Mouse (Mus musculus) lung, embryonic 16.5 days (tissue): ENCODE measurements around the gene Gm48551. TPM values are rescaled to one million over a fixed set of nuclear protein-coding genes. Genes with fewer than 3 reads are reported as not detected.
A peak's percentile ranks its signal among the peaks of the same experiment; 100 is the strongest.

Experiments
- ATAC-seq: fragments of 200-750 bp; cut with Nextera tagmentation; 2 replicates; pipeline ENCODE4 v1.8.0; 2017; ENCODE audit warnings: low read depth, mild to moderate bottlenecking, moderate library complexity
- H3K27ac ChIP-seq: fragments of 300-500 bp; sonication (generic); 2 replicates; pipeline ENCODE4 v1.5.1; 2014; ENCODE audit warnings: mild to moderate bottlenecking, control low read depth, low read length
- H3K27me3 ChIP-seq: fragments of 300-500 bp; sonication (generic); 2 replicates; pipeline ENCODE4 v1.6.1; 2014; ENCODE audit warnings: low read depth, low read length, mixed read lengths; ENCODE audit not compliant: control insufficient read depth, insufficient read depth
- H3K36me3 ChIP-seq: fragments of 300-500 bp; sonication (generic); 2 replicates; pipeline ENCODE4 v1.6.1; 2014; ENCODE audit warnings: low read length; ENCODE audit not compliant: control insufficient read depth, insufficient read depth
- H3K4me1 ChIP-seq: fragments of 300-500 bp; sonication (generic); replicated peaks from 2 replicates; pipeline ENCODE4 v1.6.1; 2014; ENCODE audit warnings: low read length, mixed read lengths; ENCODE audit not compliant: control insufficient read depth, insufficient read depth
- H3K4me2 ChIP-seq: fragments of 300-500 bp; sonication (generic); 2 replicates; pipeline ENCODE4 v1.6.1; 2014; ENCODE audit warnings: low read depth, low read length, control low read depth
- H3K4me3 ChIP-seq: fragments of 300-500 bp; sonication (generic); 2 replicates; pipeline ENCODE4 v1.5.1; 2014; ENCODE audit warnings: mild to moderate bottlenecking, low read length, control low read depth
- H3K9ac ChIP-seq: fragments of 300-500 bp; sonication (generic); 2 replicates; pipeline ENCODE4 v1.6.1; 2014; ENCODE audit warnings: low read length, control low read depth
- H3K9me3 ChIP-seq: fragments of 300-500 bp; sonication (generic); 2 replicates; pipeline ENCODE4 v1.6.1; 2016; ENCODE audit warnings: low read length; ENCODE audit not compliant: control insufficient read depth
- WGBS: fragments of 180-500 bp; shearing (Covaris S2); extraction: QIAGEN DNeasy Blood & Tissue Kit; methylation state at CpG from one replicate; pipeline ENCODE4 v1.1.7; 2014; 5-methylcytosine and 5-hydroxymethylcytosine counted together
- polyA plus RNA-seq: library from polyadenylated mRNA; unstranded; fragments of >200 nt; fragmentation: Nextera tagmentation; extraction: Ambion mirVana; gene quantifications from 2 replicates; pipeline ENCODE4 v1.2.1, GENCODE M21; 2015

The Gm48551 gene
- polyA plus RNA-seq, 1 experiment from 2014 or later: 3.1 TPM

DNA sequence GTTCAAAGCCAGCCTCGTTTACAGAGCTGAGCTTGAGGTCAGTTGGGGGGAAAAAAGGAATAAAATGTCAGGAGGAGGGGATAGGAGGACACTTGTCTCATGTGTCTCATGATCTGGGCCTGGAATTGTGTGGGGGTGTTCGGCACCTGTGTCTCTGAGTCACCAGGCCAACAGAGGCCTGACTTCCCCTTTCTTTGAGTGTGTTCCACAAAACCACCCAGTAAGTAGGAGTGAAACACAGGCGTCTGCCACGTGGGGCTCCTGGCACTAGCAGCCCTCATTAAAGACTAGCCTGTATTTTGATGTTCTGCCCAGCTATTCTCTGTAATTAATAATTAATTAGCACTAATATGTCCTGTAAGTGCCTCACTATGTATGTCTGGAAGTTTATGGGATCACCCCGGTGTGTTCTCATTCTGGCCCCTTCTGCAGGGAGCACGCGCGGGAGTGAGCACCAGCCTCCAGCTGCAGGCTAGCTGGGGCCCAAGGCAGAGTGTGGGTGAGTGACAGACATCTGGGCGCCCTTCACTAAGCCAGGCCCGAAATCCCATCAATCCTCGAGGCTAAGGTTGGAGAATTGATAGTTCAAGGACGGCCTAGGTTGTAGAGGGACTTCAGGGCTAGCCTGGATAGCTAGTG, 27.8 kb upstream of the Gm48551 start:
- Histone ChIP-seq H3K9ac (no peak overlapping the region), H3K4me2 (peak overlapping the region; percentile 99), H3K4me3 (no peak overlapping the region; the same call in 1 of the 2 replicates), H3K27me3 (no peaks in the 10 kb centered on the region), H3K4me1 (peaks cover 27% of the 10 kb centered on the region), H3K36me3 (no peaks in the 10 kb centered on the region), H3K27ac (no peak overlapping the region), H3K9me3 (no peaks in the 10 kb centered on the region)
- WGBS: 52% methylated on average over 12 of the region's 12 CpGs
- ATAC-seq: no peak

DNA sequence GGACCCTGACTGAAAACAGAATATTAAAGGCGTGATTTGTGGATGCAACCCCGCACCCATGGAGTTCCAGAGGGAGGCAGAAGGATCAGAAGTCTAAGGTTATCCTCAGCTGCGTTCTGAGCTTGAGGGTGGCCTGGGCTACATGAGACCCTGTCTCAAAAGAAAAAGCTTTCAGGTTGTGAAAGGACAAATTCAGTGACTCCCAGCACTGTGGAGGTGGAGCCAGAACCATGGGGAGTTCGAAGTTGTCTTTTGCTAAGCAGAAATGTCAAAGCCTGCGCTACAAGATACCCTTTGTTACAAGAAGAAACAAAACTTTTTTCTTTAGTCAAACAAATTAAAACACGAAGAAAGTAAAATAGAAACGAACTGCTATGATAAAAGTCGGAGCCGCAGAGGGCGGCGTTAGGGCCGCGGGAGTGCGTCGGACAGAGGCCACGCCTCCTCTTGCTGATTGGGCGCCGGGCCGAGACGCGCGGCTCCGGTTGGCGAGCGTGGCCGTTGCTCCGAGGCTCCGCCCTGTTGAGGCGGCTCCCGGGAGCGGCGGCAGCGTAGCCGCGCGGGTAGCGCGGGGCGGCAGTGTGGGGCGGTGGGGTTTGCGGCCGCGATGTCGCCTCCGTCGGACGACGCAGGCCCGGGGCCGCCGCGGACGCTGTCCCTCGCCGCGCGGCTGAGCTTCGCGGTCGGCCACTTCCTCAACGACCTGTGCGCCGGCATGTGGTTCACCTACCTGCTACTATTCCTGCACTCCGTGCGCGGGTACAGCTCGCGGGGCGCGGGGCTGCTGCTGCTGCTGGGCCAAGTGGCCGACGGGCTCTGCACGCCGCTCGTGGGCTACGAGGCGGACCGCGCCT, 27.0 kb upstream of the Gm48551 start, which contains the start of gene Mfsd12:
Mfsd12 (plus strand) TSS at position 501 of the 854 bp plus-strand sequence.
- Histone ChIP-seq H3K9ac (peak within 1 kb of the TSS; percentile 89), H3K36me3 (no peaks in the 10 kb centered on the region), H3K4me3 (peak within 1 kb of the TSS; percentile 84), H3K4me2 (peak within 1 kb of the TSS; percentile 99), H3K27ac (peak within 1 kb of the TSS; percentile 48), H3K9me3 (no peaks in the 10 kb centered on the region), H3K4me1 (peaks cover 26% of the 10 kb centered on the region), H3K27me3 (no peaks in the 10 kb centered on the region)
- WGBS: 2% methylated on average over 77 of the region's 79 CpGs
- peak; percentile 92 for ATAC-seq

DNA sequence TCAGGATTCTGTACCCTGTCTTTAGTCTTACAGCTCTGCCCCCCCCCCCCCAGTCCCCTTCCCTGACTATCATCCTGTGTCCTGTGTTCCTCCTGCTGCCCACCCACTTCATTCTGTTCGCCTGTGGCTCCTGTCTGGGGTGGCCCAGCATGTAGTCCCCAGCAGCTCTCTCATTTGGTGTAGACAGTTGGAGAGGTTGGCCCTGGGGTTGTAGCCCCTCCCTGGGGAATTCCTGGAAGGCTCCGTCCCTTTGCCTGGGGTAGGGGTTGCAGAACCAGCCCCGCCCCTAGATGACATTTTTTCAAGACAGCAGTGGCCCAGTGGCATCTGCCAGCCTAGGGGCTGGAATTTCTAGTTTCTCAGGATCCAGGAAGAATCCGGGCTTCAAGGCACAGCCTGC, 26.1 kb upstream of the Gm48551 start:
- Histone ChIP-seq H3K4me3 (peak overlapping the region; percentile 84), H3K9me3 (no peaks in the 10 kb centered on the region), H3K27me3 (no peaks in the 10 kb centered on the region; the same call in 1 of the 2 replicates), H3K9ac (peak overlapping the region; percentile 89), H3K4me1 (peaks cover 33% of the 10 kb centered on the region), H3K27ac (peak overlapping the region; percentile 48; the same call in 1 of the 2 replicates), H3K36me3 (no peaks in the 10 kb centered on the region), H3K4me2 (peak overlapping the region; percentile 99)
- 21% methylated on average over 4 of the region's 4 CpGs for WGBS
- ATAC-seq: no peak

GRCm38 (mm10) chr10:81358841-81359240, 25.4 kb upstream of the Gm48551 start:
- no peaks in the 10 kb centered on the region for H3K36me3 ChIP-seq
- H3K27me3 ChIP-seq: peaks cover 5% of the 10 kb centered on the region; the same call in 1 of the 2 replicates
- 59% methylated on average over 1 of the region's 1 CpGs for WGBS
- H3K27ac ChIP-seq: peak overlapping the region; percentile 1; the same call in 1 of the 2 replicates
- H3K9me3 ChIP-seq: no peaks in the 10 kb centered on the region
- H3K4me1 ChIP-seq: peaks cover 40% of the 10 kb centered on the region
- ATAC-seq: no peak
- peak overlapping the region; percentile 99 for H3K4me2 ChIP-seq
- peak overlapping the region; percentile 84 for H3K4me3 ChIP-seq
- peak overlapping the region; percentile 27; the same call in 1 of the 2 replicates for H3K9ac ChIP-seq

DNA sequence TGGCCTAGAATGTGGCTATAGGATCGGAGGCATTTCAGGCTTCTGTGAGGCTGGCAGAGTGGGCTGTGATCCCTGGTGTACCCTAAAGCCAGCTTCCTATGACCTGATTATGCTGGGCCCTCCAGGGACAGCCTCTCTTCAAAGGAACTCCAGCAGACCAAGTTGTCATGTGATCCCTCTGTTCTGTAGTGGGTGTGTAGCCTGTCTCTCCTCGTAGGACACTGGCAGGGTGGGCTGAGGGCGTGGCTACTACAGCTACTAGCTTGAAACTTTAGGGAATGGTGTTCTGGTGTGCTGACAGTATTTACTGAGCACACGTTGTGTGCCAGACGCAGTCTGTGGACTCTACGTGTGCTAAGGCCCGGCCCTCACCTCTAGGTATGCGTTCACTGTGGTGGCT, 23.5 kb upstream of the Gm48551 start:
- 58% methylated on average over 8 of the region's 8 CpGs for WGBS
- Histone ChIP-seq H3K4me1 (peaks cover 58% of the 10 kb centered on the region), H3K9me3 (no peaks in the 10 kb centered on the region), H3K36me3 (no peaks in the 10 kb centered on the region), H3K27me3 (peaks cover 6% of the 10 kb centered on the region), H3K4me2 (no peak overlapping the region), H3K4me3 (no peak overlapping the region), H3K9ac (peak overlapping the region; percentile 49), H3K27ac (peak overlapping the region; percentile 67)
- no peak for ATAC-seq

DNA sequence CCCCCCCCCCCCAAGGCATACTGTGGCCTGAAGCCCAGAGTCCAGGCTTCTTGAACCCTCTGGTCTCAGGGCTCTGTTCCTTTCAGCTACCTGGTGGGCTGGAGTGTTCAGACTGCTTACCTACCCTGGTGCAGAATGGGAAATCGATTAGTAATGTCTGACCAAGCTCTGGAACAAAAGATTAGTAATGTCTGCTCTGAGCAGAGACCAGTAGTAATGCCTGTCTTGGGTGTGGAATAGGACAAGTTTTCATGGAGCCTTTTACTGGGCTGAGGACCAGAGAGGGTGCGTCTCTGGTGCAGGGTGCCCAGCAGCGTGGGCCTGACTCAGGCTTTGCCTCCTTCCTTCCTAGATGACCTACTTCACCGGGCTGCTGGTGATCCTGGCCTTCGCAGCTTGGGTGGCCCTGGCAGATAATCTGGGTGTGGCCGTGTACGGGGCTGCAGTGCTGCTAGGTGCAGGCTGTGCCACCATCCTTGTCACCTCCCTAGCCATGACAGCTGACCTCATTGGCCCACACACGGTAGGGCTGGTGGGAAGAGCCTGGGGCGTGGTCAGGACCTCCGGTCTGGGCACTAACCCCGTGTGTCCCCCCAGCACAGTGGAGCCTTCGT, 21.8 kb upstream of the Gm48551 start:
- peak overlapping the region; percentile 49 for H3K9ac ChIP-seq
- WGBS: 51% methylated on average over 12 of the region's 12 CpGs
- H3K4me3 ChIP-seq: no peak overlapping the region
- H3K27me3 ChIP-seq: peaks cover 6% of the 10 kb centered on the region
- H3K4me2 ChIP-seq: peak overlapping the region; percentile 60
- peak overlapping the region; percentile 90 for H3K27ac ChIP-seq
- peaks cover 62% of the 10 kb centered on the region for H3K4me1 ChIP-seq
- ATAC-seq: peak; percentile 8
- peaks cover 8% of the 10 kb centered on the region for H3K36me3 ChIP-seq
- no peaks in the 10 kb centered on the region for H3K9me3 ChIP-seq

DNA sequence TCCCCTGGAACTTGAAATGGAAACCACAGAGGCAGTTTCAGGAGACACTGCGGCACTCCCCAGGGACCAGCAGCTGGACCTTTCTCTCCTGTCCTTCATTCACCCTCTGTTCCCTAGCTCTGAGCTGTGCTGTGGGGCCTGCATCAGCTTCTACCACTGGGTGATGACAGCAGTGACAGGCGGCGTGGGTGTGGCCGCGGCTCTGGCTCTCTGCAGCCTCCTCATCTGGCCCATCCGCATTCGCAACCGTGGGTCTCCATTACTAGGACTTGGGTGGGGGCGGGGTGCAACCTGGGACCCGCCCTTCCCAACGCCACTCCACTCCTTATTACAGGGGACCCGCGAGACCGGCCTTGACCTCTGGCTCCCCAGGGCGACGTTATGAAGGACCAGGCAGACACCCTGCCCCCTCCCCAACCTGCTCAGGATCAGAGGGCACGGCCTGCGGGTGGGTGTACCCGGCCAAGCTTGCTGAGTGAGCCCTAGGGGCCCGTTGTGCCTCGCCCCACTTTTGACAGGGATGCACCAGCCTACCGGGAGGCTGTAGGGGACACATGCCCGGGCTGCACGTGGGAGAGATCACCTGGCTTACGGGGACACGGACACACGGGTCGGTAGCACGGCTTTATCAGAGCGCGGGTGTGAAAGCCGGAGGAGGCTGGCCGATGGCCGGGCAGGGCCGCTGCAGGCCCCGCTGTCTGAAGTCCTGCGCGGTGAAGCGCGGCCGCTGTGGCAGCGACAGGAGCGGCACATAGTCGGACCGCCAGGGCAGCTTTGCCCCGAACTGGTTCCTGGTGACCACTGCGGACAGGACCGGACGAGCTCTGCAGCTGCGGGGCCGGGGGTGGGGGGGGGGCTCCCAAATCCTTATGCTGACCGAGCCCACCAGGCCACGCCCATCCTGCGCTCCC, 20.6 kb upstream of the Gm48551 start:
- peaks cover 20% of the 10 kb centered on the region for H3K36me3 ChIP-seq
- 11% methylated on average over 54 of the region's 54 CpGs for WGBS
- H3K4me2 ChIP-seq: peak overlapping the region; percentile 60
- H3K9ac ChIP-seq: peak overlapping the region; percentile 64
- peaks cover 53% of the 10 kb centered on the region for H3K4me1 ChIP-seq
- 0 out of 2 replicates have a peak, but pooled peaks have one; percentile 6 for ATAC-seq
- no peaks in the 10 kb centered on the region for H3K9me3 ChIP-seq
- H3K27ac ChIP-seq: peak overlapping the region; percentile 90
- H3K27me3 ChIP-seq: peaks cover 6% of the 10 kb centered on the region
- H3K4me3 ChIP-seq: peak overlapping the region; percentile 34

- peak overlapping the region; percentile 37; the same call in 1 of the 2 replicates for H3K27ac ChIP-seq
- no peaks in the 10 kb centered on the region for H3K9me3 ChIP-seq
- H3K4me2 ChIP-seq: peak overlapping the region; percentile 60
- peaks cover 29% of the 10 kb centered on the region for H3K36me3 ChIP-seq
- ATAC-seq: peak; percentile 1; the same call in 1 of the 2 replicates
- H3K4me1 ChIP-seq: peaks cover 45% of the 10 kb centered on the region
- 9% methylated on average over 28 of the region's 28 CpGs for WGBS
- peak overlapping the region; percentile 64 for H3K9ac ChIP-seq
- H3K4me3 ChIP-seq: peak overlapping the region; percentile 34
- peaks cover 6% of the 10 kb centered on the region for H3K27me3 ChIP-seq
Observed at GRCm38 (mm10) chr10:81364666-81365065, 19.6 kb upstream of the Gm48551 start.
